Mouse (Mus musculus) embryonic facial prominence, embryonic 13.5 days (tissue): ENCODE measurements around the gene Rfc4. TPM values are rescaled to one million over a fixed set of nuclear protein-coding genes. Genes with fewer than 3 reads are reported as not detected.

Experiments used
- ATAC-seq: fragments of 200-750 bp; cut with Nextera tagmentation; 2 replicates; pipeline ENCODE4 v1.8.0; 2017; ENCODE audit warnings: low read depth; ENCODE audit not compliant: insufficient number of reproducible peaks, insufficient read depth, low FRiP score, low TSS enrichment
- H3K27ac ChIP-seq: fragments of 300-500 bp; sonication (generic); 2 replicates; pipeline ENCODE4 v1.5.1; 2015; ENCODE audit warnings: moderate library complexity, mild to moderate bottlenecking, inconsistent platforms
- H3K27me3 ChIP-seq: fragments of 300-500 bp; sonication (generic); 2 replicates; pipeline ENCODE4 v1.6.1; 2015; ENCODE audit warnings: mild to moderate bottlenecking, inconsistent platforms
- H3K36me3 ChIP-seq: fragments of 300-500 bp; sonication (generic); 2 replicates; pipeline ENCODE4 v1.6.1; 2015; ENCODE audit warnings: mild to moderate bottlenecking, inconsistent platforms
- H3K4me1 ChIP-seq: fragments of 300-500 bp; sonication (generic); 2 replicates; pipeline ENCODE4 v1.6.1; 2015; ENCODE audit warnings: inconsistent platforms
- H3K4me2 ChIP-seq: fragments of 300-500 bp; sonication (generic); 2 replicates; pipeline ENCODE4 v1.6.1; 2015; ENCODE audit warnings: moderate library complexity, mild to moderate bottlenecking, inconsistent platforms
- H3K4me3 ChIP-seq: fragments of 300-500 bp; sonication (generic); 2 replicates; pipeline ENCODE4 v1.5.1; 2015; ENCODE audit warnings: mild to moderate bottlenecking, inconsistent platforms
- H3K9ac ChIP-seq: fragments of 300-500 bp; sonication (generic); 2 replicates; pipeline ENCODE4 v1.6.1; 2015; ENCODE audit warnings: mild to moderate bottlenecking, inconsistent platforms
- H3K9me3 ChIP-seq: fragments of 300-500 bp; sonication (generic); 2 replicates; pipeline ENCODE4 v1.6.1; 2016; ENCODE audit warnings: inconsistent platforms
- WGBS: fragments of 180-500 bp; shearing (Covaris S2); methylation state at CpG from one replicate; pipeline ENCODE4 v1.1.7; 2015; ENCODE audit warnings: mixed read lengths; 5-methylcytosine and 5-hydroxymethylcytosine counted together
- polyA plus RNA-seq: library from polyadenylated mRNA; unstranded; fragments of >200 nt; fragmentation: Nextera tagmentation; extraction: Ambion mirVana; gene quantifications from 2 replicates; pipeline ENCODE4 v1.2.1, GENCODE M21; 2015

Gene Rfc4
- polyA plus RNA-seq, 1 experiment from 2014 or later, result 125 TPM

DNA sequence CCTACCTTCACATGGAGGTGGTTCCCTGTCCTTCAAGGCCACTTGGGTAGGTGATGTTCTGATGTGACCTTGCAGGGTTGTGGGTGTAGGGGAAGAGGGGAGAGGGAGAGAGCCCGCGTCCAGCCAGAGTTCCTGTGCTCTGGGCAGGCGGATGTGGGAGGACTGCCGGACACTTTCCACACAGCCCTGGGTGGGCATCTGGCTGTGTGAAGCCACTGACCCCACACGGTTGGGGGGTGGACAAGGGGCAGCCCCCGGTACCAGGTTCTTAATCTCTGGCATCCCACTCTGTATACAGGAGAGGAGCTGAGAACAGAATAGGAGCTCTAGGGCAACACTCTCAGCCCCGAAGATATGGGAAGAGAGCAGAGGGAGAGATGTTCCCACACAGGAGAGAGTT, 30.8 kb upstream of the Rfc4 start:
- 88% methylated on average over 7 of the region's 7 CpGs for WGBS
- ATAC-seq, result no peak

GRCm38 (mm10) chr16:23157013-23157412, 29.5 kb upstream of the Rfc4 start:
- H3K27ac ChIP-seq, result no peak overlapping the region
- no peak for ATAC-seq
- WGBS, result 92% methylated on average over 13 of the region's 13 CpGs
- no peaks in the 10 kb centered on the region for H3K4me1 ChIP-seq
- H3K4me3 ChIP-seq, result no peak overlapping the region
- H3K9me3 ChIP-seq, result no peaks in the 10 kb centered on the region
- no peak overlapping the region for H3K9ac ChIP-seq
- no peak overlapping the region for H3K4me2 ChIP-seq
- no peaks in the 10 kb centered on the region for H3K36me3 ChIP-seq
- H3K27me3 ChIP-seq, result no peaks in the 10 kb centered on the region

More for the DNA sequence above, 30.8 kb upstream of the Rfc4 start:
- H3K27me3 ChIP-seq, result no peaks in the 10 kb centered on the region
- no peaks in the 10 kb centered on the region for H3K4me1 ChIP-seq
- H3K27ac ChIP-seq, result no peak overlapping the region
- H3K4me2 ChIP-seq, result no peak overlapping the region
- no peak overlapping the region for H3K4me3 ChIP-seq
- no peaks in the 10 kb centered on the region for H3K9me3 ChIP-seq
- H3K36me3 ChIP-seq, result no peaks in the 10 kb centered on the region
- H3K9ac ChIP-seq, result no peak overlapping the region

- H3K27me3 ChIP-seq, result no peaks in the 10 kb centered on the region
- H3K4me3 ChIP-seq, result no peak overlapping the region
- H3K27ac ChIP-seq, result no peak overlapping the region
- 77% methylated on average over 5 of the region's 5 CpGs for WGBS
- H3K36me3 ChIP-seq, result no peaks in the 10 kb centered on the region
- H3K4me1 ChIP-seq, result no peaks in the 10 kb centered on the region
- H3K4me2 ChIP-seq, result no peak overlapping the region
- no peak overlapping the region for H3K9ac ChIP-seq
- H3K9me3 ChIP-seq, result no peaks in the 10 kb centered on the region
- ATAC-seq, result no peak
Measured at GRCm38 (mm10) chr16:23154261-23154660, 26.7 kb upstream of the Rfc4 start.

DNA sequence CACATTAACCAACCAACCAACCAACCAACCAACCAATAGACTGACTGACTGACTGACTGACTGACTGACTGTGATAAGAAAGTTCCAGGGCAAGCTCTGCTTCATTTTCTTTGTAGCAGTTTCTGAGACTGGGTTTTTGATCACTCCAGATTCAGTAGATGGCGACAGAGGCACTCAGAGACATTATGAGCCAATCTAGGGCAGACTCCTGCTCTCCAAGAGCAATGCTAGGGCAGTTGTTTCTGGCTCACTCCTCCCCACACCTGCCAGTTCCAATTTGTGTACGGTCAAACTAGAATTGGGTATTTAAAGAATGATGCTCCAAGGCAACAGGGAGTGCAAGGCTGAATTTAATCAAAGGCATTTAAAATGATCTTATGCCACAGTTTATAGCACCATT, 23.9 kb upstream of the Rfc4 start:
- Histone ChIP-seq H3K27me3 (no peaks in the 10 kb centered on the region), H3K36me3 (no peaks in the 10 kb centered on the region), H3K4me3 (no peak overlapping the region), H3K27ac (no peak overlapping the region), H3K4me1 (no peaks in the 10 kb centered on the region), H3K4me2 (no peak overlapping the region), H3K9ac (no peak overlapping the region), H3K9me3 (no peaks in the 10 kb centered on the region)
- 12% methylated on average over 2 of the region's 2 CpGs for WGBS
- no peak for ATAC-seq

DNA sequence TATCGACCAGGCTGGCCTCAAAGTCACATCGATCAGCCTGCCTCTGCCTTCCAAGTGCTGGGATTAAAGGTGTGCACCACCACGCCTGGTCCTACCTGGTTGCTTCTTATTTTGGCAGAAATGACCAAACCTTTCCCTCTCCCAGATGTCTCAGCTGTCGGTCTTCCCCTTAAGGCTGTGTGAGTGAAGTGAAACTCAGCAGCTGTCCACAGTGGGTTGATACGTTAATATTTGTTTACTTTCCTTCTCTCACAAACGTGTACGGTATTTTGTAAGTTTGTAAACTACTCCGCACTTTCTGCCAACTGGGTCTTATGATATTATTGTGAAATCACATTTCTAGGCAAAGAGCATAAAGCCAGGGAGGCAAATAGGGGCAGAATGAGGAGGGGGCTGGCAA, 21.9 kb upstream of the Rfc4 start:
- no peaks in the 10 kb centered on the region for H3K27me3 ChIP-seq
- ATAC-seq, result no peak
- no peaks in the 10 kb centered on the region for H3K36me3 ChIP-seq
- no peak overlapping the region for H3K9ac ChIP-seq
- no peak overlapping the region for H3K27ac ChIP-seq
- no peak overlapping the region for H3K4me3 ChIP-seq
- WGBS, result 78% methylated on average over 8 of the region's 8 CpGs
- H3K9me3 ChIP-seq, result no peaks in the 10 kb centered on the region
- H3K4me2 ChIP-seq, result no peak overlapping the region
- H3K4me1 ChIP-seq, result no peaks in the 10 kb centered on the region

GRCm38 (mm10) chr16:23148936-23149335, 21.4 kb upstream of the Rfc4 start:
- Histone ChIP-seq H3K36me3 (no peaks in the 10 kb centered on the region), H3K4me3 (no peak overlapping the region), H3K4me1 (no peaks in the 10 kb centered on the region), H3K4me2 (no peak overlapping the region), H3K27me3 (no peaks in the 10 kb centered on the region), H3K27ac (no peak overlapping the region), H3K9me3 (no peaks in the 10 kb centered on the region), H3K9ac (no peak overlapping the region)
- WGBS, result 48% methylated on average over 2 of the region's 2 CpGs
- ATAC-seq, result no peak

DNA sequence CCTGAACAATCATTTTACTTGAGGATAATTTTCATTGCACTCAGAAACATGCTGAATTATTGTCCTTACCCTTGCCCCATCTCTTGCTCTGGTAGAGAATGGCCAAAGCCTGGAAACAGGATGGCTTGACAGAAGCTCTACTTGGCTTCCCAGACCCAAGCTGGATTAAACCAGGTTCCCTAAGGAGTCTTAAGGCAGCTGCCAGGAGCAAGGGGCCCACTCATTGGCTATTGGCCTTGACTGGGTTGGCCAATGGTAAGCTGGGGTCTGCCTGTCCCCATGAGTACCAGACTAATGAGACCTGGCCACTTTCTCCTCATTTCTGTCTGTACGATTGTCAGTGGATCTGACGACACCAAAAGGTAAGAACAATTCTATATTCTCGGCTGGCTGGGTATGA, 18.7 kb upstream of the Rfc4 start, which contains the start of gene Adipoq:
Gene Adipoq, plus strand, starts transcription at position 257 of the 400 bp plus-strand sequence.
- Histone ChIP-seq H3K9me3 (no peaks in the 10 kb centered on the region), H3K36me3 (no peaks in the 10 kb centered on the region), H3K27ac (no peak within 1 kb of the TSS), H3K4me1 (no peaks in the 10 kb centered on the region), H3K4me3 (no peak within 1 kb of the TSS), H3K27me3 (no peaks in the 10 kb centered on the region), H3K9ac (no peak within 1 kb of the TSS), H3K4me2 (no peak within 1 kb of the TSS)
- WGBS, result 86% methylated on average over 3 of the region's 3 CpGs
- no peak for ATAC-seq

GRCm38 (mm10) chr16:23145211-23145610, 17.7 kb upstream of the Rfc4 start:
- ATAC-seq, result no peak
- no peaks in the 10 kb centered on the region for H3K27me3 ChIP-seq
- H3K9me3 ChIP-seq, result no peaks in the 10 kb centered on the region
- H3K4me2 ChIP-seq, result no peak overlapping the region
- 80% methylated on average over 5 of the region's 5 CpGs for WGBS
- no peaks in the 10 kb centered on the region for H3K4me1 ChIP-seq
- no peak overlapping the region for H3K27ac ChIP-seq
- H3K36me3 ChIP-seq, result no peaks in the 10 kb centered on the region
- no peak overlapping the region for H3K4me3 ChIP-seq
- no peak overlapping the region for H3K9ac ChIP-seq

DNA sequence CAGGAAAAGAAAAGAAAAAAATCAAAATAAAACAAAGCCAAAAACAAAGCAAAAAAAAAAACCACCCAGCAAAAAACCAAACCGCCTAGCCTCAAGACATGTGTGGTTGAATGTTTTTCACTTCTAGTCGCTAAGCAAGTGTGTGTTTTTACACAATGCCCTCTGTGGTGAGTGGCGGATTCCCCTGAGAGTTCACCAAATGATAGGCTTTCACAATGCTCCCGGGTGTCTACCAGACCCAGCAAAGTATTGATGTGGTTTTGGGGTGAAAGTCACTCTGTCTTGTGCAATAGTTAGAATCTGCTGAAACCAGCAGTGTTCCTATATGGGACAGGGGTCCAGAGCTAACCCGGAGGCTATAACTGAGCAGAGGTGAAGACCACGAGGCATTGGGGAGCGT, 16.8 kb upstream of the Rfc4 start:
- WGBS, result 76% methylated on average over 7 of the region's 7 CpGs

DNA sequence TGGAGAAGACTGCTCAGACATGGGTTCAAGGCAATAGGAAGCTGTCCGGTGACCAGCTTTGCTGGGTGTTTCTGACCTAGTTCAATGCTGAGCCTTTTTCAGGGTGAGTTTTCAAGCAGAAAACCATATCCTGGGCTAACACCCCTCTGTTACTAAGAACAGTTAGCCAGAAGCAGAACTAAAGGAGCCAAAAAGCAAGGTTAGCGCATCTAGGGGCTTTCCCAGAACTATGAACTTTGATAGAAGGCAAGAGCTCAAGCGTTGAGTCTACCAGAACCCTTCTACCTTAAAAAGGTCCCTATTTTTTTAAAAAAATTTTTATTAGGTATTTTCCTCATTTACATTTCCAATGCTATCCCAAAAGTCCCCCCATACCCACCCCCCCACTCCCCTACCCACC, 13.4 kb upstream of the Rfc4 start:
- no peak for ATAC-seq
- Histone ChIP-seq H3K27me3 (no peaks in the 10 kb centered on the region), H3K36me3 (no peaks in the 10 kb centered on the region), H3K4me2 (no peak overlapping the region), H3K4me3 (no peak overlapping the region), H3K9ac (no peak overlapping the region), H3K9me3 (no peaks in the 10 kb centered on the region), H3K4me1 (no peaks in the 10 kb centered on the region), H3K27ac (no peak overlapping the region)
- WGBS, result 92% methylated on average over 3 of the region's 3 CpGs

More for the DNA sequence above, 16.8 kb upstream of the Rfc4 start:
- no peak overlapping the region for H3K4me3 ChIP-seq
- no peak overlapping the region for H3K9ac ChIP-seq
- H3K4me2 ChIP-seq, result no peak overlapping the region
- ATAC-seq, result no peak
- H3K4me1 ChIP-seq, result no peaks in the 10 kb centered on the region
- H3K27me3 ChIP-seq, result no peaks in the 10 kb centered on the region
- no peaks in the 10 kb centered on the region for H3K36me3 ChIP-seq
- H3K9me3 ChIP-seq, result no peaks in the 10 kb centered on the region
- no peak overlapping the region for H3K27ac ChIP-seq

GRCm38 (mm10) chr16:23136406-23136970, 9.0 kb upstream of the Rfc4 start:
- H3K9me3 ChIP-seq, result no peaks in the 10 kb centered on the region
- no peak overlapping the region for H3K4me3 ChIP-seq
- no peak overlapping the region for H3K4me2 ChIP-seq
- ATAC-seq, result no peak
- no peaks in the 10 kb centered on the region for H3K4me1 ChIP-seq
- H3K9ac ChIP-seq, result no peak overlapping the region
- H3K27me3 ChIP-seq, result no peaks in the 10 kb centered on the region
- 55% methylated on average over 4 of the region's 4 CpGs for WGBS
- H3K27ac ChIP-seq, result no peak overlapping the region
- no peaks in the 10 kb centered on the region for H3K36me3 ChIP-seq

- WGBS, result 21% methylated on average over 11 of the region's 11 CpGs
- H3K9ac ChIP-seq, result no peak overlapping the region
- H3K4me1 ChIP-seq, result no peaks in the 10 kb centered on the region
- H3K4me2 ChIP-seq, result no peak overlapping the region
- no peaks in the 10 kb centered on the region for H3K27me3 ChIP-seq
- no peak overlapping the region for H3K27ac ChIP-seq
- ATAC-seq, result no peak
- H3K9me3 ChIP-seq, result no peaks in the 10 kb centered on the region
- no peak overlapping the region for H3K4me3 ChIP-seq
- H3K36me3 ChIP-seq, result no peaks in the 10 kb centered on the region
Measured at GRCm38 (mm10) chr16:23135421-23136149, 8.0 kb upstream of the Rfc4 start.
